Mouse (Mus musculus) cerebellum, adult 2 months (tissue): ENCODE measurements at regions not wholly inside any gene's neighbourhood (a gene's known extent, or its start where the extent isn't known, plus 50 kb on each side); places are given as distances from the start of the nearest gene placed in this dataset.

Experiments
- CTCF ChIP-seq: fragments of 200-500 bp; IDR thresholded peaks from 2 replicates; pipeline ENCODE4 v1.5.1; 2011; ENCODE audit warnings: low read depth, mild to moderate bottlenecking, control low read depth, low read length, moderate library complexity, borderline replicate concordance; ENCODE audit not compliant: insufficient read depth
- POLR2A ChIP-seq: fragments of 200-500 bp; IDR thresholded peaks from 2 replicates; pipeline ENCODE4 v1.6.1; 2011; ENCODE audit warnings: low read length, control low read depth, borderline replicate concordance; ENCODE audit not compliant: insufficient read depth

DNA sequence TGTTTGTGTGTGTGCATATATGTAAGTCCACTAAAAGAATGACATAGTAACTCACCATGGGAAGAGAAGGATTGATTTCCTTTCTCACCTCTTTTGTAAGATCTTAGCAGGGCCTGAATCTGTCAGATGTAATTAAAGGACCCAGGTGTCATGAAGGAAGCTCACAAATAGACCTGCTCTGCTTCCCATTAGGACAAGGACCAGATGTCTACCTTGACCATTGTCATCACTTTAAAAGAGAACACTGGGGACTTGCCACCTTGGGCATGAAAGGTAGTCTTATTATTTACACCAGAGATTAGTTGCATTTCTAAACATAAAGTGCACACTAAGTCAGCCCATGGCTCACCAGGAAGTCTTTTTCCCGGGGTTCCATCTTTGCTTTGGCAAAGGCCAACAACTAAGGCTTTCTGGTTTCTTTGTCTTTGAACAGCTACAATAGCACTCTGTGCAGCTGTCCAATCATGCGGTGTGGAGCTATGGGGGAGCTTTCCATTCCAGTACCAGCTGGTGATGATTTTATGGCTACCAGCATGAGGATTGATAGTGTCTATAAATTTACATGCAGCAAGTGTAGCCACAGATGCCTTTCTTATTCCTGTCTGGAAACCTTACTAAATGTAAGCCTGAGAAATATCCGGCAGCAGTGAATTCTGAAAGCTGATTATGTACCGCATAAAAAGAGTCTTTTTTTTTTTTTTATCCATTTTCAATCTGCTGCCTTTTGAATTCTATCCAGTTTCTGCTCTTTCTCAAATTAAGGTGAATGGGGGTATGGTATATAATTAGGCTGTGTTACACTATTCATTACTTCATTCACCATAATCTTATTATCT, 409.4 kb upstream of the Agtr1b start:
- TF ChIP-seq CTCF, result no peak
- TF ChIP-seq POLR2A, result no peak
